Mouse (Mus musculus) ovary, postnatal 10 days (tissue): Measurements from ENCODE around the gene Rsrc1.

ENCODE experiments used
- DNase-seq: peaks from one replicate; pipeline ENCODE4 v3.0.0; 2022; ENCODE audit warnings: low spot score

The Rsrc1 gene

DNA sequence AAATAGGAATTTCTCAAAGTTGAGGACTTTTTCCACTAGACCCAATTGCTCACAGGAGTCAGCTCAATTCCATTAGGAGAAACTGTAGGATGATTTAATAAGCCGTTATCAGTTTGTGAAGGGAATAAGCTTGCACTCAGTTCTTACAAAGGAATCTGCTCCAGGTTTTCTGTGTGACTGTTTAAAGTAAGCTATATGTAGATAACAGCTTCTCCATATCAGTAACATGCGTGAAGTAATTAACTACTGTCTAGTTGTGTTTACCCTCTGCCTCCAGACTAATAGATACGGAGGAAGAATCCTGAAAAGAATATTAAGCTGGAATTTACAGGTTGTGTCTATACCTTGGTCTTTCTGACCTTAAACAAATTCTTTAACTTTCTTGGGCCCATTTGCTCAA, 299.1 kb downstream of the Rsrc1 start:
- DNase-seq, result no peak

DNA sequence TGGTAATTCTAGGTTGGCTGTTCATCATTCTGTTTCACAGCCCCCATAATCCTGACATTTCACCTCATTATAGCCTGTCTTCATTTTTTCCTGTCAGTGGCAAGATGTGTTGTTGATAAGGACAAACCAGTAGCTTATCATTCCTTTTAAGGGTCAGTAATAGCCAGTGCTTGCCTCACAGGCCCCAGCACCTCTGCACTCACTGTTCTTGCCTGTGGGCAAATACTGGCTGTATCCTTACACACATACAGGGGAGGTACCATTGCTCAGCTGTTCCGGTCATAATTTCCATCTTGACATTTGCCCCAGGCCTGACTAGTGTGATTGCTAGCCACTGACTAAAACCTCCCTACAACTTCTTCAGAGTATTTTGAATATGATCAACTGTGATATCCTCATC, 302.8 kb downstream of the Rsrc1 start:
- no peak for DNase-seq

DNA sequence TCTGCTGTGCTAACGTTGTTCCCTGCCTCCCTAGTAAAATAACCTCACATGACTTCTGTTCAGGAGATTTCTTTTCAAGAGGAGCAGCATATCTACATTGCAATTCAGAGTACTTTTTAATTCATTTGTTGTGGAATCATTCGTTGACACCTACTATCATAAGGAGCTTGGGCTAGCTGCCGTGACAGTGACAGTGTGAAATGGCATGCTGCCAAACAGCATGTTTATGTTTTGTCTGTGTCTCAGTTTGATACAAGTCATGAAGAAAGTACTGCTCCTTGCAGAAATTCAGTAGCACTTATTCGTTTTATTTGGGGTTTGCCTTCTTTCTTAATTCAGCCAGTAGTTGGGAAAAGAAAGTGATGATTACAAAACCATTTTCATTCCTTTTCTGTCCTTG, 303.7 kb downstream of the Rsrc1 start:
- no peak for DNase-seq

DNA sequence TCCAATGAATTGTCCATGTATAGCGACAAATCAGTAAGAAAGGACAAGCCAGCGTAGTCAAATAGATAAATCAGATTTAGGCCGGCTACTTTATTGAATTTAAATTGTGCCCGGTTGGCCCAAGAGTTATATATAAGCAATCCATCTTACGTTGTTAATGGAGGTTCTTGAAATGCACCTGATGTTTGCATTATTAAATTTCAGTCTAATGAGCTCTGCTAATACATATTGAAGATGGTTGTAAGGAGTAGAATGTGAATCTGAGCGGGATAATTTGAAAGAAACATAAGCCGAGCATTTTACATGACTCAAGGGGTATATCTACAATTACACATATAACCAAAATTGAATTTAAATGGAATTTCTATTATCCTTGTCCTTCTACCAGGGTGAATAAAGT, 307.5 kb downstream of the Rsrc1 start:
- DNase-seq, result no peak

- no peak for DNase-seq
These were observed 308.3 kb downstream of the Rsrc1 start for GRCm38 (mm10) chr3:67289482-67289881.

DNA sequence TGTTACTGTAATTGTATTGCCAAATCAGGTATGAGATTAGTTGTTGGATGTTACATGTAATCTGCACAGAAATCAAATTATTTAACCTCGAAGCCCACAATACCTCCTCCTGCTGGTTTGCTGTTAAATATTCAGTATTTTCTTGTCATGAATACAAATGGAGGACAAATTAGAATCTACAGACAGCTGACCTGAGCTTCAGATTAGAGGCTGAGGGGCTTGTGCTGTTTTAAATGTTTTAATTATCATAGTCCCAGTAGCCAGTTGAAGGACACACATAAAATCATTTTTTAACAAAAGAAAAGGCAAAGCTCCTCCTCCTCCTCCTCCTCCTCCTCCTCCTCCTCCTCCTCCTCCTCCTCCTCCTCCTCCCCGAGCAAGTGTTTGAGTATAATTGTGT, 327.5 kb downstream of the Rsrc1 start:
- no peak for DNase-seq

DNA sequence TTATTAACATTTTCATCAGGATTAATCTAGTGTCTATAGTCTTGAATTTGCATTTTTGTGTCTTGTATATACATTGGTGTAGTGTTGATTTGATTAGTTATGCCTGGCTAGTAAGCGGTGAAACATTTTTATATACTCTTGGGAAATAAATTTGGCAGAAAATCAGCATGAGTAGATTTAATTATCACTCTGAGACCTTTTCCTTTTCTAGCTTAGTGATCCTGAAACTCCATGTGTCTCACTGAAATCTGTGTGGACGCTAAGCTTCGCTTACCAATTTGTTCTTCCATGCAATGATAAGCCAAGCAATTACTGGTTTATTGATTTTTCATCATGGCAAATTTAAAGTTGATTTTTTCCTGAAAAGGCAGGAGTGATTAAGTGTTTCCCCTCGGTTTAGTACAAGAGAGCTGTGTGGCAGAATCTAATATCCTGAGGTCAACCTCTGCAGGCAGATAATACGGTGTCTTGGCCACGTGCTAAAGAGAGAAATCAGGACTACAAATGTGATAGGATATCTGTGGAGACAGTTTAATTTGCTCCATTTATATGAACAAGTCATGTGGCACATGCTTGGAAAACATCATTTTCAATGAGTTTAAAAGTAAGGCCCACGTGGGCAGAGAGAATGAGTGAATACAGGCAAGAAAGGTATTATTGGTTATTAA, 328.6 kb downstream of the Rsrc1 start:
- no peak for DNase-seq

DNA sequence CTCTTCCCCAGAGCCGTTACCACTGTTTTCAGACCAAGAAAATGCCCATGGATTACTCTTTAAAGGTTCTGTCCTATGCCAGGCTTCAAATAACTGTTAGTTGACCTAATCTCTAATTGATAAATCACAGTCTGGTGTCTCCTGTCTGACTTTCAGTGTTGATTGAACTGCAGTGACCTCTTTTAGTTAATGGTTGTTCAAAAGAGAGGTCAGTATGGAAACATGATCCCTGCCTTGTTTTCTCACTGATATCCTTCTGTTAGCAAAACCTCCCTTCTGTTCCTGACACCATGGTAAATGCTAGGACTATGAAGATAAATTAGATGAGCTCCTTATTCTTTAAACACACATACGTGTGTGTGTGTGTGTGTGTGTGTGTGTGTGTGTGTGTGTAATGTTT, 330.2 kb downstream of the Rsrc1 start:
- DNase-seq, result no peak

GRCm38 (mm10) chr3:67322422-67322821, 341.2 kb downstream of the Rsrc1 start:
- DNase-seq, result no peak

DNA sequence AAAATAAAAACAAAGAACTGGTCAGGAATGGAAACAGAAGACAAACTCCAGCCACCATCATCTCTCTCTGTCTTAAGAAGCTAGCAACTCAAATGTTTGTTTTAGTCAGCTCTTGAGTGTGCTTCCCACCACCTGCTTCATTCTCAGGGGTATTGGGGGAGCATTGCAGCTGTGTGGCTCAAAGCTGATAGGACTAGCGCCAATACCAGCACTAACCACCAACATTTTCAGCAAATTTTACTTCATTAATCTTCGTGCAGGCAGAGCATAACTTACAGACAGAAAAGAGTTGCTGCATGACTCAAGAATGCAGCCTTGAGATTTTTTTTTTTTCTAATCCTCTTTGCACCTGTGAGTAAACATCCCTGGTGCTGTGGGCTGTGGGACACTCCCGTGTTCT, 358.4 kb downstream of the Rsrc1 start:
- no peak for DNase-seq

- DNase-seq, result no peak
These were observed 359.7 kb downstream of the Rsrc1 start for GRCm38 (mm10) chr3:67340921-67341320.

DNA sequence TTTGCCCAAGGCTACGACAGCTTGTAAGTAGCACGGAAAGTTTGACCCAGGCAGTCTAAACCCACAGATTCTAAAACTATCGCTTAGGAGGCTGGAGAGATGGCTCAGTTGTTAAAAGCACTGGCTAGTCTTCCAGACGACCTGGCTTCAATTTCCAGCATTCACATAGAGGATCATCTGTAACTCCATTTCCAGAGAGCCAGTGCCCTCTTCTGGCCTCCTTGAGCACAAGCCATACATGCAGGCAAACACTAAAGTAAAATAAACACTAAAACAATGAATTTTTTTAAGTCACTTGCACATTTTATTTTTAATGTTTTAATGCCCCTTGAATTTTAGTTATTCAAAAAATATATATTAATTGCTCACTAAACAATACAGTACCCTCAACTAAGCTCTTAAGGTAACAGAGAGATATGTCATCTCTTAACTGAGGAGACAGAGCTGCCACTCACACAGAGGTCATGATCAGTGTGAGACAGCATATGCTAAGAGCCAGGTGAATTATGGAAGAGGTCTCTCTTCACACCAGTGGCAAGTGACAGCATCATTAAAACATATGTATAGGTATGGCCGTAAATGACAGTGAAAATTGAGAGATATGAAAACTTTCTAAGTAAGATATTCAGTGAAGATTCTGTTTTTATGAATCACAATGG, 361.9 kb downstream of the Rsrc1 start:
- DNase-seq, result no peak

GRCm38 (mm10) chr3:67344599-67344998, 363.4 kb downstream of the Rsrc1 start:
- peak; percentile 12 for DNase-seq

DNA sequence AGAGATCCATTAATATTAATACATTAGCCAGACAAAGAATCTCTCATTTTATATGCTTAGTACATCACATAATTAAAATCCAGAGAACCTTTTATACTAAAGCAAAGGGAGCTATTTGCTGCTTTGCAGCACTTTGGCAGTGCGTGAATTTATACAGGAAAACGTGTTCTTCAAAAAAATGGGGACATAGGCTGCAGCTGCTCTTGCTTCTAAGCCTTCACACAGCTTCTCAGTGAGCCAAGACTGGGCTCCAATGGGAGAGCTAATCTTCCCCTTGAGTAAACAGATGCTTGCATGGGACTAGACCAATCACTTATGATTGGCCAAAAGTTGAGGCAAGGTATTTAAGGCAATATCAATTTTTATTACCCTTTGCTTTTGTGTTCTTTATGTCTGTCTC, 365.5 kb downstream of the Rsrc1 start:
- no peak for DNase-seq

- no peak for DNase-seq
These were observed 370.4 kb downstream of the Rsrc1 start for GRCm38 (mm10) chr3:67351406-67352127.

GRCm38 (mm10) chr3:67352128-67352762, 371.1 kb downstream of the Rsrc1 start:
- DNase-seq, result no peak

- DNase-seq, result no peak
These were observed 371.6 kb downstream of the Rsrc1 start for GRCm38 (mm10) chr3:67352763-67353149.

GRCm38 (mm10) chr3:67358376-67358775, 377.2 kb downstream of the Rsrc1 start:
- no peak for DNase-seq

DNA sequence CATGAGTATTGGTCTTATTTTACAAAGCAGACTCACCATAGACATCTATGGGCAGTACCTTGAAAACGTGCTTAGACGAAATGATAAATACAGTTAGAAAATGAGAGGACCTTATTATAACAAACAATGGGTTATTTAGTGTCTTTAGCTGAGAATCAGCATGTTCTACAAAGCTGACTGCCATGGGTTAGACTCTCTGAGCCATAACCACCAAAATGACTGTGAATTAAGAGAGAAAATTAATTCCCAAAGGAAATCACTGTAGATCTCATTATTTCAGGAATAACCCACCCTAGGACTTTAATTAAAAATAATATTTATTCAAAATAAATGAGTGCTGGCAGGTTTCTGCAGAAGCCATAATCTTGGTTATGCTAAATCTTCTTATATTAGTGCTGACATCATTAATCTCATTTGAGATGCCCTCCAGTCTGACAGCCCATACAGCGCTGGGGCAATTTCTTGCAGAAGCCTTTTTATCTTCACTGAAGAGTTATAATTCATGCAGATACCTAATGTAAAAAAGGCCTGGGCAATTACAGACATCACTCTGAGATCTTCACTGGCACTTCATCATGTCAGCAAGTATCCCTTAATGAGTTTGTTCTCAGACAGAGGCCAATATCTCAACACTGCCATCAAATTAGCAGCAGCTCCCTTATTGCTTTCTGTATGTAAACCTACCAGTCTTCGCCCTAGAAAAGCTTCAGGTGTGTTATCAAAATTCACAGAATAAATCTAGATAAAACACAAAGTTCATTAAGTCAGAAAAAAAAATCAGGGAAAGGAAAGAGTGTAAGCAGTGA, 385.1 kb downstream of the Rsrc1 start:
- DNase-seq, result no peak

DNA sequence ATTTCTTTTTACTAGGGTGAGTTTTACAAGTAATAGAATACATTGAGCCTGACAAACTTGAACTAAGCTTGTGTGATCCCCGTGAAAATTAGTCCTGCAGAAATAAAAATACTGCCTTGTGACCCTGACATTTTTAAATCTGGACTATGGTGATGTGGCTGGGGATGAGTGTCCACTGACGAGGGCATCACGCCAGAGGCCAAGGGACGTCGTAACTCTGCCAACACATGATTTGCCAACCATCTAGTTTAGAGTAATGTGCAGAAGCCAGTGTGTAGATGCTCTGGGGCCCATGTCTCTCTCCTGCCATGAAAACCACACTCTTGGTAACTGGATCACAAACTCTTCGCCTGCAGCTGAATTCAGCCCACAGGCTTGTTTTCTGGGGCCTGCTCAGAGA, 386.3 kb downstream of the Rsrc1 start:
- DNase-seq, result no peak

DNA sequence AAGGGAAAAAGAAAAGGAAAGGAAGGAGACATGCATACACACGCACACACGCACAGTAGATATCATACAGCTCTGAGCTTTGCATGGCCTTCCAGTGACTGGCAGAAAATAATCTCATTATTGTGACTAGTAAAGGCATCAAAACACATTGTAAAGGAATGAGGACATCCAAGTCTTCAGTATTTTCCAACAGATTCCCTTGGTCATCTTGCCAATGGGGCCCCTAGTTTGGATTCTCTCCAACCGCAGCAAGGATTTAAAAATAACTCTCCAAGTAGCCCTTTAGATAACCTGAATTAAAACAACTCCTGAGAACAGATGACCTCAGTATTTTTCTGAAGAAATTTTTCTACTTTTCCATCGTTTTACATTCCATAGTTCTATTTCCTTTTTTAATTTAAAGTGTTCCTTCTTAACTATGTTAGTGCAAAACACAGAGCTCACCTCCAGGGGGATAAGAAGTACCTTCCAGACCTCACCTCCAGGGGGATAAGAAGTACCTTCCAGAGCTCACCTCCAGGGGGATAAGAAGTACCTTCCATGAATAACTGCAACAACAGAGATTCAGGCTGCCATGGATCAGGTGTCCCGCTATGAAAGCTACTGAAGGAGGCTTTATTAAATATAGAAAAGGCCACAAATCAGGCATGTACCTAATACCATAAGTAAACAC, 388.4 kb downstream of the Rsrc1 start:
- no peak for DNase-seq

- DNase-seq, result no peak
These were observed 391.0 kb downstream of the Rsrc1 start for GRCm38 (mm10) chr3:67372194-67372593.
